Mouse (Mus musculus) MEL (cell line): Measurements from ENCODE around the gene Pde11a. TPM values are rescaled to one million over a fixed set of nuclear protein-coding genes. Genes with fewer than 3 reads are reported as not detected.

Experiments used
- DNase-seq: peaks from one replicate; pipeline ENCODE4 v3.0.0; 2011; ENCODE audit warnings: low read depth, low spot score
- H3K27ac ChIP-seq: 2 replicates; pipeline ENCODE4 v1.5.1; 2012; ENCODE audit warnings: low read depth, mild to moderate bottlenecking, control low read depth, low read length, moderate library complexity; ENCODE audit not compliant: control insufficient read depth
- H3K27me3 ChIP-seq, 2 experiments: fragments of 150-350 bp in 1 of 2; sonication (generic) in 1 of 2; 2 replicates each; pipeline ENCODE4 v1.6.1; 2012; ENCODE audit warnings: low read length in 2 of 2, mild to moderate bottlenecking in 2 of 2, improper control_type of control experiment in 1 of 2, moderate library complexity in 1 of 2; ENCODE audit not compliant: insufficient read depth in 2 of 2, control insufficient read depth in 1 of 2
- H3K36me3 ChIP-seq, 2 experiments: 2 replicates each; pipeline ENCODE4 v1.6.1; 2012 to 2014; ENCODE audit warnings: low read length in 2 of 2, improper control_type of control experiment in 1 of 2, inconsistent platforms in 1 of 2, mild to moderate bottlenecking in 1 of 2; ENCODE audit not compliant: insufficient read depth in 2 of 2, control insufficient read depth in 1 of 2
- H3K4me1 ChIP-seq, 2 experiments: fragments of 150-350 bp in 1 of 2; sonication (generic) in 1 of 2; 2 replicates each; pipeline ENCODE4 v1.6.1; 2012; ENCODE audit warnings: low read length in 2 of 2, improper control_type of control experiment in 1 of 2, mild to moderate bottlenecking in 1 of 2; ENCODE audit not compliant: insufficient read depth in 2 of 2, control insufficient read depth in 1 of 2
- H3K4me3 ChIP-seq, 2 experiments: fragments of 150-350 bp in 1 of 2; sonication (generic) in 1 of 2; 2 replicates each; pipeline ENCODE4 v1.5.1; 2012; ENCODE audit warnings: low read depth in 2 of 2, low read length in 2 of 2, mild to moderate bottlenecking in 2 of 2, moderate library complexity in 2 of 2, control low read depth in 1 of 2, improper control_type of control experiment in 1 of 2; ENCODE audit not compliant: control insufficient read depth in 1 of 2, insufficient read depth in 1 of 2
- H3K79me2 ChIP-seq: 2 replicates; pipeline ENCODE4 v1.6.1; 2012; ENCODE audit warnings: mild to moderate bottlenecking, low read length, moderate library complexity; ENCODE audit not compliant: control insufficient read depth, poor library complexity, insufficient read depth
- H3K9ac ChIP-seq: 2 replicates; pipeline ENCODE4 v1.6.1; 2012; ENCODE audit warnings: low read depth, mild to moderate bottlenecking, control low read depth, low read length, moderate library complexity; ENCODE audit not compliant: control insufficient read depth, poor library complexity, severe bottlenecking
- H3K9me3 ChIP-seq: fragments of 150-350 bp; sonication (generic); replicated peaks from 2 replicates; pipeline ENCODE4 v1.6.1; 2012; ENCODE audit warnings: mild to moderate bottlenecking, low read length, improper control_type of control experiment, moderate library complexity; ENCODE audit not compliant: insufficient read depth
- CHD2 ChIP-seq: IDR thresholded peaks from 2 replicates; pipeline ENCODE4 v1.6.1; 2011; ENCODE audit warnings: low read length, improper control_type of control experiment
- CTCF ChIP-seq, 3 experiments: IDR thresholded peaks in 2 of 3; conservative IDR thresholded peaks in 1 of 3; 2 replicates each; pipeline ENCODE4 v1.5.1; 2011 to 2012; ENCODE audit warnings: low read length in 3 of 3, low read depth in 2 of 3, mild to moderate bottlenecking in 2 of 3, improper control_type of control experiment in 1 of 3, inconsistent platforms in 1 of 3, mixed read lengths in 1 of 3, moderate library complexity in 1 of 3; ENCODE audit not compliant: control insufficient read depth in 1 of 3, insufficient read depth in 1 of 3, poor library complexity in 1 of 3, severe bottlenecking in 1 of 3
- ELF1 ChIP-seq: IDR thresholded peaks from 2 replicates; pipeline ENCODE4 v1.6.1; 2014; ENCODE audit warnings: low read depth, mild to moderate bottlenecking, inconsistent platforms, low read length, improper control_type of control experiment, moderate library complexity
- EP300 ChIP-seq, 2 experiments: IDR thresholded peaks; 2 replicates each; pipeline ENCODE4 v1.6.1; 2011; ENCODE audit warnings: improper control_type of control experiment in 2 of 2, low read length in 2 of 2, low read depth in 1 of 2, mild to moderate bottlenecking in 1 of 2
- HCFC1 ChIP-seq: IDR thresholded peaks from 2 replicates; pipeline ENCODE4 v1.6.1; 2012; ENCODE audit warnings: low read depth, mild to moderate bottlenecking, inconsistent platforms, low read length, improper control_type of control experiment, moderate library complexity
- MAFK ChIP-seq: IDR thresholded peaks from 2 replicates; pipeline ENCODE4 v1.6.1; 2011; ENCODE audit warnings: low read depth, mild to moderate bottlenecking, low read length, improper control_type of control experiment, borderline replicate concordance
- MXI1 ChIP-seq: IDR thresholded peaks from 2 replicates; pipeline ENCODE4 v1.6.1; 2011; ENCODE audit warnings: mild to moderate bottlenecking, low read depth, low read length, improper control_type of control experiment
- MYB ChIP-seq: IDR thresholded peaks from 2 replicates; pipeline ENCODE4 v1.6.1; 2011; ENCODE audit warnings: mild to moderate bottlenecking, low read depth, low read length, improper control_type of control experiment
- NRF1 ChIP-seq: IDR thresholded peaks from 2 replicates; pipeline ENCODE4 v1.6.1; 2014; ENCODE audit warnings: low read depth, mild to moderate bottlenecking, inconsistent platforms, low read length, improper control_type of control experiment, moderate library complexity; ENCODE audit not compliant: poor library complexity, insufficient read depth, severe bottlenecking
- POLR2AphosphoS5 ChIP-seq: IDR thresholded peaks from 2 replicates; pipeline ENCODE4 v1.6.1; 2012; ENCODE audit warnings: low read depth, borderline replicate concordance, mild to moderate bottlenecking, inconsistent platforms, low read length, moderate library complexity, mixed read lengths
- RAD21 ChIP-seq: IDR thresholded peaks from 2 replicates; pipeline ENCODE4 v1.6.1; 2011; ENCODE audit warnings: mild to moderate bottlenecking, low read depth, low read length, improper control_type of control experiment
- SMC3 ChIP-seq: IDR thresholded peaks from 2 replicates; pipeline ENCODE4 v1.6.1; 2011; ENCODE audit warnings: low read depth, low read length, improper control_type of control experiment
- ZC3H11A ChIP-seq: IDR thresholded peaks from 2 replicates; pipeline ENCODE4 v1.6.1; 2012; ENCODE audit warnings: low read depth, mild to moderate bottlenecking, inconsistent platforms, low read length, improper control_type of control experiment
- ZKSCAN1 ChIP-seq: IDR thresholded peaks from 2 replicates; pipeline ENCODE4 v1.6.1; 2012; ENCODE audit warnings: low read depth, mild to moderate bottlenecking, inconsistent platforms, low read length, improper control_type of control experiment, moderate library complexity
- ZMIZ1 ChIP-seq: IDR thresholded peaks from 2 replicates; pipeline ENCODE4 v1.6.1; 2012; ENCODE audit warnings: low read depth, mild to moderate bottlenecking, inconsistent platforms, low read length, improper control_type of control experiment, moderate library complexity
- ZNF384 ChIP-seq: IDR thresholded peaks from 2 replicates; pipeline ENCODE4 v1.6.1; 2012; ENCODE audit warnings: low read depth, mild to moderate bottlenecking, inconsistent platforms, low read length, improper control_type of control experiment
- polyA plus RNA-seq, 2 experiments: library from polyadenylated mRNA; stranded (reverse) in 1 of 2; unstranded in 1 of 2; fragments of >175 nt in 1 of 2; fragments of >200 nt in 1 of 2; gene quantifications; 2 replicates each; pipeline versions ENCODE4 v1.2.1 to v1.2.4; 2012; ENCODE audit warnings: low replicate concordance in 2 of 2, low read depth in 1 of 2; ENCODE audit not compliant: insufficient read length in 2 of 2, insufficient read depth in 1 of 2, missing spikeins in 1 of 2
- total RNA-seq: library from RNA; depleted of rRNA; stranded (reverse); fragments of 300-350 nt; gene quantifications from 2 replicates; pipeline ENCODE4 v1.2.3, GENCODE M21; 2012

Gene Pde11a
- total and polyA plus RNA-seq, 3 experiments: not detected

DNA sequence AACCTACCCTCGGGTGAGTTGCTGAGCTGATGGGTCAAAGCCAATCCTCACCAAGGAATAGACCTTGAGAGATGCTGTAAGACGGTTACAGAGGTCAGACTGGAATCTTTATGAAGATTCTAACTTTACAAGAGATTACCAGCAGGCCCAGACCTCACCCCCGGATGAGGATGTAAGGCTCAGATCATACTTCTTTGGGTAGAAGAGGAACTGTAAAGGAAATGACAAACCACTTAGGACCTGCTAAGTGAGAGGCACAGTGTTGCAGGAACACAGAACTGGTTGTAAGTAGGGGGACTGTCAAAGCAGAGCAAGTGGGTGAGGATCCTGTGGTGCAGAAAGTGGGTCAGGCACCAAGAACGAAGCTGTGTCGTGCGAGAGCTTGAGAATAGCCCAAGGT is 119.0 kb downstream of the Pde11a start:
- no peaks in the 10 kb centered on the region for H3K4me1 ChIP-seq
- H3K9me3 ChIP-seq: no peaks in the 10 kb centered on the region
- no peaks in the 10 kb centered on the region for H3K27me3 ChIP-seq
- H3K79me2 ChIP-seq: no peaks in the 10 kb centered on the region
- no peak overlapping the region for H3K9ac ChIP-seq
- DNase-seq: no peak
- no peak overlapping the region for H3K4me3 ChIP-seq
- no peak for TF ChIP-seq POLR2AphosphoS5
- no peak for TF ChIP-seq ELF1
- no peak for TF ChIP-seq MYB
- TF ChIP-seq NRF1: no peak
- TF ChIP-seq CTCF (IDR thresholded peaks at IDR 0.05 in 2 of 3, conservative IDR thresholded peaks at IDR 0.05 in 1 of 3; ENCODE audit: control insufficient read depth in 1 of 3, insufficient read depth in 1 of 3, low read depth in 2 of 3, low read length in 3 of 3, poor library complexity in 1 of 3, severe bottlenecking in 1 of 3): no peak
- no peak for TF ChIP-seq RAD21
- TF ChIP-seq EP300 (IDR thresholded peaks at IDR 0.05; ENCODE audit: low read depth in 1 of 2, low read length in 2 of 2): no peak
- no peak for TF ChIP-seq ZKSCAN1
- no peak for TF ChIP-seq MXI1
- TF ChIP-seq SMC3: no peak
- no peak for TF ChIP-seq MAFK
- TF ChIP-seq ZMIZ1: no peak
- no peak for TF ChIP-seq HCFC1
- no peak for TF ChIP-seq CHD2
- H3K27ac ChIP-seq: no peak overlapping the region
- no peaks in the 10 kb centered on the region for H3K36me3 ChIP-seq

GRCm38 (mm10) chr2:76216146-76216545 is 122.4 kb downstream of the Pde11a start:
- Histone ChIP-seq H3K4me3 (no peak overlapping the region), H3K79me2 (no peaks in the 10 kb centered on the region), H3K4me1 (no peaks in the 10 kb centered on the region), H3K9ac (no peak overlapping the region), H3K27ac (no peak overlapping the region), H3K36me3 (no peaks in the 10 kb centered on the region), H3K9me3 (no peaks in the 10 kb centered on the region), H3K27me3 (no peaks in the 10 kb centered on the region)
- DNase-seq: peak; percentile 21
- TF ChIP-seq SMC3 (no peak), MXI1 (no peak), ZNF384 (no peak), ELF1 (no peak), CTCF (IDR thresholded peaks at IDR 0.05 in 2 of 3, conservative IDR thresholded peaks at IDR 0.05 in 1 of 3; ENCODE audit: control insufficient read depth in 1 of 3, insufficient read depth in 1 of 3, low read depth in 2 of 3, low read length in 3 of 3, poor library complexity in 1 of 3, severe bottlenecking in 1 of 3) (peak; percentile 36 to 65 (median 64)), ZC3H11A (no peak)
